Comparison of ENCODE assay signal across 8 mouse cellular contexts in the genomic region with DNA sequence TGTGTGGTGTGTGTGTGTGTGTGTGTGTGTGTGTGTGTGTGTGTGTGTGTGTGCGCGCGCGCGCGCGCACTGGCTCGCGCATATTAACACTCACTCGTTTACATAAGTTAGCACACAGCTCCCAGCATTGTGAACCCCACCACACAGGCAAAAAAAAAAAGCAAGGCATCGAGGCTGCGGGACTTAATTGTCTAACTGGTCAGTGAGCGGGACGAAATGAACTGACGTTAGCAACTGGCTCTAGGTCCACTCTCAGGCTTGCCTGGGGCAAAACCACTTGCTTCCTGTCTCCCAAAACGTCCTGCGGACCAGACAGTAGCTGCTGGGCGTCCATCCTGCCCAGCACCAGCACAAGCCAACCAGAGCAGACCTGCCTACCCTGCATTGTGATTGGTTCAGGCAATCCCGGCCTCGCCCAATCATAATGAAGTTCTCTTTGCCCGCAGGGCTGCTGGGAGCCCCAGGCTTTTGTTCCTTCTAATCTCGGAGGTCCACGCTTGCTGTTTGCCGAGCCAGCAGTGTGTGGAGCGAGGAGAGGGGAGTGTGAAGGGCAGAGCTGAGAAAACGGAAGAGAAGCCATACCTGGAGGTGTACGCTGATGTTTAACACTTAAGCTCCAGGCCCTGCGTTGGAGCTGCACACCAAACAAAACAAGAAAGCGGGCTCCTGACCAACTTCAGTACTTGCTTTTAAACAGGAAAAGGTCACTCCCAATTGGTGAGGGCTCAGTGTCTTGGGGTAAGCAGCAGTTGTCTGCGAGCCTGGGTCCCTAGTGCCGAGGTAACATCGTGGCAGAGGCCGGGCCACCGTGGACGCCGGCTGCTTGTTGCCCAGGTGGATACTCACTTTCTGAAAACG. TPM values are rescaled to one million over a fixed set of nuclear protein-coding genes. Genes with fewer than 3 reads are reported as not detected.
DNase-seq lines count a peak whose midpoint lies in the region; ATAC-seq and TF ChIP-seq lines count a peak whose summit lies in the region.

No protein-coding gene starts in this region.

- TF ChIP-seq CTCF in gastrocnemius, adult 2 months (IDR thresholded peaks at IDR 0.05): no peak
- no peak for TF ChIP-seq CTCF in hindbrain, postnatal 0 days (IDR thresholded peaks at IDR 0.05; ENCODE audit: low read depth)

- peak; percentile 98 for ATAC-seq in activated CD4-positive, CD25-positive, alpha-beta regulatory T cell, adult 4 months
- ATAC-seq in common myeloid progenitor, adult 5-6 weeks (replicated peaks; ENCODE audit: low read depth, poor library complexity, severe bottlenecking): peak; percentile 95
- peak; percentile 97 for ATAC-seq in hindbrain, postnatal 0 days

- WGBS in hindbrain, postnatal 0 days: 1% methylated on average over 37 of the region's 37 CpGs

- H3K9ac ChIP-seq in hindbrain, postnatal 0 days (replicated peaks; ENCODE audit: low read length): peak overlapping the region; percentile 68

- DNase-seq in gastrocnemius, adult 2 months: peak; percentile 92
- DNase-seq in hindbrain, postnatal 0 days (ENCODE audit: low spot score): peak; percentile 98
- peak; percentile 87 to 92 for DNase-seq in left cerebral cortex, adult 18-20 months (ENCODE audit: low spot score in 2 of 2)
- DNase-seq in lung, postnatal 4 days: peak; percentile 93 to 96
- peak; percentile 98 for DNase-seq in retina, postnatal 1 day
- peak; percentile 83 for DNase-seq in thymus, postnatal 4 days

- H3K4me2 ChIP-seq in hindbrain, postnatal 0 days (ENCODE audit: low read depth, low read length): peak overlapping the region; percentile 87

- no peaks in the 10 kb centered on the region for H3K9me3 ChIP-seq in hindbrain, postnatal 0 days (ENCODE audit: low read length)

- peaks cover 26% of the 10 kb centered on the region; the same call in 1 of the 2 replicates for H3K4me1 ChIP-seq in hindbrain, postnatal 0 days (ENCODE audit: insufficient read depth, low read length)

- H3K27ac ChIP-seq in gastrocnemius, adult 2 months: peak overlapping the region; percentile 91
- peak overlapping the region; percentile 95 for H3K27ac ChIP-seq in hindbrain, postnatal 0 days

- intact Hi-C loops in gastrocnemius, adult 2 months (cut with DNase I): no loop called here

- H3K27me3 ChIP-seq in hindbrain, postnatal 0 days (ENCODE audit: insufficient read depth, low read length): no peaks in the 10 kb centered on the region

- H3K4me3 ChIP-seq in gastrocnemius, adult 2 months: peak overlapping the region; percentile 80
- peak overlapping the region; percentile 46 for H3K4me3 ChIP-seq in hindbrain, postnatal 0 days (ENCODE audit: low read length)

- no peaks in the 10 kb centered on the region for H3K36me3 ChIP-seq in hindbrain, postnatal 0 days (ENCODE audit: insufficient read depth, low read length)

RNA-seq across cellular contexts. Expression of gene Actg1, which starts 32.3 kb away (rescaled TPM):
- 1,000 to 10,000 TPM; 2,904 to 3,852 TPM for polyA plus RNA-seq in activated CD4-positive, CD25-positive, alpha-beta regulatory T cell, adult 4 months (2017; shearing (Covaris generic))
- total RNA-seq in common myeloid progenitor, adult 5-6 weeks (2017): 857 and 890 TPM in 2 replicates
- total RNA-seq in gastrocnemius, adult 2 months (2021): 100 to 1,000 TPM; 201 to 262 TPM
- 2,410 and 2,568 TPM in 2 replicates for total RNA-seq in hindbrain, postnatal 0 days (2014; rRNA removed)
- 3,348 and 3,639 TPM in 2 replicates for polyA plus RNA-seq in hindbrain, postnatal 0 days (2015; fragmentation: Nextera tagmentation; extraction: Ambion mirVana)
- total RNA-seq in left cerebral cortex, adult 18-20 months (2021): 1,000 to 10,000 TPM; 1,195 to 1,258 TPM

RNA-seq across cellular contexts. Expression of gene Fscn2, which starts 45.3 kb away (rescaled TPM):
- polyA plus RNA-seq in activated CD4-positive, CD25-positive, alpha-beta regulatory T cell, adult 4 months (2017; shearing (Covaris generic)): 1 to 10 TPM in 1 of 2 experiments, under 1 TPM in 1; 0.47 to 1.1 TPM
- not detected in 2 replicates for total RNA-seq in common myeloid progenitor, adult 5-6 weeks (2017)
- under 1 TPM in 1 of 2 experiments, not detected in 1; 0.87 TPM for total RNA-seq in gastrocnemius, adult 2 months (2021)
- total RNA-seq in hindbrain, postnatal 0 days (2014; rRNA removed): 3.0 and 9.0 TPM in 2 replicates
- polyA plus RNA-seq in hindbrain, postnatal 0 days (2015; fragmentation: Nextera tagmentation; extraction: Ambion mirVana): 1.5 and 1.9 TPM in 2 replicates
- not detected for total RNA-seq in left cerebral cortex, adult 18-20 months (2021)

Comparison
In these comparisons a context has a peak if more than half of its experiments do, and no peak if none do; other contexts are left out.
1. Peak in every context shown above with its lines: DNase-seq, ATAC-seq, H3K4me3 ChIP-seq and H3K27ac ChIP-seq.